Mouse (Mus musculus) heart, adult 2 months (tissue): ENCODE results near the gene Olfr898. TPM values are rescaled to one million over a fixed set of nuclear protein-coding genes. Genes with fewer than 3 reads are reported as not detected.

ENCODE experiments used
- DNase-seq, 2 experiments: peaks; one replicate each; pipeline ENCODE4 v3.0.0; 2021
- H3K27ac ChIP-seq: fragments of 200-600 bp; 2 replicates; pipeline ENCODE4 v1.8.1; 2022
- H3K27me3 ChIP-seq: fragments of 200-500 bp; 2 replicates; pipeline ENCODE4 v1.6.1; 2012; ENCODE audit warnings: mild to moderate bottlenecking, low read length, inconsistent platforms, mixed read lengths; ENCODE audit not compliant: control insufficient read depth, insufficient read depth
- H3K36me3 ChIP-seq: fragments of 200-500 bp; 2 replicates; pipeline ENCODE4 v1.6.1; 2012; ENCODE audit warnings: low read length, inconsistent platforms; ENCODE audit not compliant: control insufficient read depth, insufficient read depth
- H3K4me1 ChIP-seq: fragments of 200-500 bp; 2 replicates; pipeline ENCODE4 v1.6.1; 2011; ENCODE audit warnings: low read length; ENCODE audit not compliant: control insufficient read depth, insufficient read depth
- H3K4me3 ChIP-seq: fragments of 200-600 bp; 2 replicates; pipeline ENCODE4 v1.8.1; 2022
- H3K79me2 ChIP-seq: fragments of 200-500 bp; replicated peaks from 2 replicates; pipeline ENCODE4 v1.6.1; 2012; ENCODE audit warnings: mild to moderate bottlenecking, inconsistent platforms, low read length, moderate library complexity, mixed read lengths; ENCODE audit not compliant: control insufficient read depth, insufficient read depth
- H3K9ac ChIP-seq: fragments of 200-500 bp; 2 replicates; pipeline ENCODE4 v1.6.1; 2012; ENCODE audit warnings: low read depth, mild to moderate bottlenecking, control low read depth, inconsistent platforms, low read length, mixed read lengths
- CTCF ChIP-seq: fragments of 200-600 bp; IDR thresholded peaks from 2 replicates; pipeline ENCODE4 v1.8.1; 2022; ENCODE audit warnings: antibody characterized with exemption, mild to moderate bottlenecking, moderate library complexity
- EP300 ChIP-seq: fragments of 200-500 bp; IDR thresholded peaks from 2 replicates; pipeline ENCODE4 v1.6.1; 2011; ENCODE audit warnings: low read depth, low read length, control low read depth; ENCODE audit not compliant: insufficient read depth
- POLR2A ChIP-seq: fragments of 200-500 bp; IDR thresholded peaks from 2 replicates; pipeline ENCODE4 v1.6.1; 2011; ENCODE audit warnings: mild to moderate bottlenecking, low read depth, low read length, control low read depth; ENCODE audit not compliant: insufficient read depth
- WGBS: fragments of 180-500 bp; shearing (Covaris S2); methylation state at CpG from one replicate; pipeline ENCODE4 v1.1.7; 2018; 5-methylcytosine and 5-hydroxymethylcytosine counted together
- intact Hi-C: fragments of 180-260 bp; cut with DNase I; formaldehyde crosslinking; loops from one replicate; pipeline ENCODE4 v1.15.1; 2025
- long read RNA-seq: library from polyadenylated mRNA; stranded (forward); transcript quantifications from one replicate; pipeline ENCODE4 v2.0.0, GENCODE M21; 2021
- polyA plus RNA-seq: library from polyadenylated mRNA; depleted of rRNA; stranded (reverse); fragments of >200 nt; gene quantifications from 2 replicates; pipeline ENCODE4 v1.2.3, GENCODE M21; 2012; rRNA removed
- total RNA-seq, 2 experiments: library from RNA; stranded (reverse); gene quantifications; 2 replicates each; pipeline ENCODE4 v1.2.3; 2021

Olfr898 gene
- total RNA-seq (not detected), polyA plus RNA-seq (not detected in 2 replicates)
- long read RNA-seq, result 0 reads

DNA sequence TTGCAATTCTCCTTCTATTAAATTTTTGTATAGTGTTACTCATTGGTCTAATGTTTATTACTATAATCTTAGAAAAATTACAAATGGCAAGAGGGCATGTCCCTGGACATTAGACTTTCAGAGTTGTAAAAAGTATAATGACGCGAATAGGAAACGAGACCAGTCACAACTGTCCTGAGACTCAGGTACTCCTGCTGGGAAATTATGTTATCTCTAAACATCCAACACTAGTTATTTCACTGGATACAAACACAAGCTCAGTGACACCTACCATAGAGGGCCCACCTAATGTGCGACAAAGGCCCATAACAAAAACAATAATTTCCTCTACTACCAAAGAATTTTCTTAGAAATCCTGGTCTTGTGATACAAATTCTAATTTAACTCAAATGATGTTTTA lies at the start of gene Olfr898:
Gene Olfr898, plus strand, starts transcription at position 301 of the 400 bp plus-strand sequence.
- no peak for DNase-seq
- intact Hi-C loops, result no loop called here
- TF ChIP-seq POLR2A, result no peak
- TF ChIP-seq CTCF, result no peak
- TF ChIP-seq EP300, result no peak
- Histone ChIP-seq H3K79me2 (no peaks in the 10 kb centered on the region), H3K9ac (no peak within 1 kb of the TSS), H3K4me3 (no peak within 1 kb of the TSS), H3K36me3 (no peaks in the 10 kb centered on the region), H3K27me3 (no peaks in the 10 kb centered on the region), H3K4me1 (no peaks in the 10 kb centered on the region), H3K27ac (no peak within 1 kb of the TSS)
- WGBS, result 90% methylated on average over 4 of the region's 4 CpGs

DNA sequence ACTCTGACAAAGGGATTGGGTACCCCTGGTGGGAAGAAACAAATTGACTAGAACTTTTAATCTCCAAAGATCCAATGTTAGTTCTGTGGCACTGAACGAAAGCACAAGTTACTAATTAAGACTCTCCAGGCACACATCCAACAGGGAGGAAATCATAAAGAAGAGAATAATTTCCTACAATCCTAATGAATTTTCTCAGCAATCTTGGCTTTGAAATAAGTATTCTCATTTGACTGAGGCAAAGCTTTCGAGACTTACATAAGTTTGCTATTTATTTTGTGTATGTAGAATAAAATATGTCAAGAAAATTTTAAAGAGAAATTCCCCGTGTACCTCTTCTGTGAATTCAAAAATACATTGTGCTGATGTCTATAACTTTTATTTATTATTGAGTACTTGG lies 19.5 kb upstream of the Olfr898 start, which contains the start of gene Olfr25:
Gene Olfr25, plus strand, starts transcription at position 301 of the 400 bp plus-strand sequence.
- H3K36me3 ChIP-seq, result no peaks in the 10 kb centered on the region
- no peak within 1 kb of the TSS for H3K9ac ChIP-seq
- H3K79me2 ChIP-seq, result no peaks in the 10 kb centered on the region
- no peaks in the 10 kb centered on the region for H3K4me1 ChIP-seq
- no peak for DNase-seq
- no peaks in the 10 kb centered on the region for H3K27me3 ChIP-seq
- TF ChIP-seq CTCF (no peak), POLR2A (no peak), EP300 (no peak)
- no peak within 1 kb of the TSS for H3K4me3 ChIP-seq
- no peak within 1 kb of the TSS for H3K27ac ChIP-seq
- WGBS, result 57% methylated on average over 3 of the region's 3 CpGs
- intact Hi-C loops, result no loop called here

DNA sequence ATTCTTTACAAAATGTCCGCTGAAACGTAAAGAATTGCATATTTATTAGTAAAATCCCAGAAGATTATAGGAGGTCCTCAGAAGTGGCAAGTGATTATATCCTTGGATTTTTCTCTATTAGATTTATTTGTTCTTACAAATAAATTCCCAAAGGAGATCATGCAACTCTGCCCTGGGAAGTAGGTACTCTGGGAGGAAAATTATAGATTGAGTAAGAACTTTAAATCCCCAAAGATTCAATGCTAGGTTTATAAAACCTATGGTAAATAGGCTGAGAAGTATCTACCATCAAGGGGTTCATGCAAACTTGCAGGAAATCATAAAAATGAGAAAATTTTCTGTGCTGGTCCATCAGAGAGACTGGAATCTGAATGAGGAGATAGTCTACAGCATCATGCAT lies 18.4 kb downstream of the Olfr898 start, which contains the start of gene Olfr250:
Gene Olfr250, plus strand, starts transcription at position 301 of the 400 bp plus-strand sequence.
- no peak for DNase-seq
- no peaks in the 10 kb centered on the region for H3K36me3 ChIP-seq
- no peak for TF ChIP-seq EP300
- no peak within 1 kb of the TSS for H3K4me3 ChIP-seq
- H3K9ac ChIP-seq, result no peak within 1 kb of the TSS
- H3K27ac ChIP-seq, result no peak within 1 kb of the TSS
- 82% methylated on average over 2 of the region's 2 CpGs for WGBS
- no peaks in the 10 kb centered on the region for H3K4me1 ChIP-seq
- intact Hi-C loops, result no loop called here
- no peaks in the 10 kb centered on the region for H3K27me3 ChIP-seq
- H3K79me2 ChIP-seq, result no peaks in the 10 kb centered on the region

DNA sequence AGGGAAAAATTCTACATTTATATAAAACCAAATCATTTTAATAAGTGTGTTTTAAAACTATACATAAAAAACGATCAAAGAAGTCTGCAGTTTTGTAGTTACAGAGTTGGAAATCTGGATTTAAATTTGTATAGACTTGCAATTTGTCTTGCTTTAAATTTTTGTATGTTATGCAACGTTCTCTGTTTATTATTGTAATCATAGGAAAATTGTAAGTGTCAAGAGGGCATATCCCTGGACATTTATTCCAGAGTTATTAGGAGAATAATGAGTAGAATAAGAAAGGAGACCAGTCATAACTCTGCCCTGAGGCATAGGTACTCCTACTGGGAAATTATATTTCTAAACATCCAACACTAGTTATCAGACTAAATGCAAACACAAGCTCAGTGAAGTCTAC lies 28.6 kb downstream of the Olfr898 start, which contains the start of gene Olfr251:
Gene Olfr251, plus strand, starts transcription at position 301 of the 400 bp plus-strand sequence.
- Histone ChIP-seq H3K79me2 (no peaks in the 10 kb centered on the region), H3K4me1 (no peaks in the 10 kb centered on the region), H3K27me3 (no peaks in the 10 kb centered on the region), H3K4me3 (no peak within 1 kb of the TSS), H3K9ac (no peak within 1 kb of the TSS), H3K27ac (no peak within 1 kb of the TSS), H3K36me3 (no peaks in the 10 kb centered on the region)
- 41% methylated on average over 2 of the region's 2 CpGs for WGBS
- TF ChIP-seq POLR2A (no peak), EP300 (no peak), CTCF (no peak)
- DNase-seq, result no peak
- intact Hi-C loops, result no loop called here

DNA sequence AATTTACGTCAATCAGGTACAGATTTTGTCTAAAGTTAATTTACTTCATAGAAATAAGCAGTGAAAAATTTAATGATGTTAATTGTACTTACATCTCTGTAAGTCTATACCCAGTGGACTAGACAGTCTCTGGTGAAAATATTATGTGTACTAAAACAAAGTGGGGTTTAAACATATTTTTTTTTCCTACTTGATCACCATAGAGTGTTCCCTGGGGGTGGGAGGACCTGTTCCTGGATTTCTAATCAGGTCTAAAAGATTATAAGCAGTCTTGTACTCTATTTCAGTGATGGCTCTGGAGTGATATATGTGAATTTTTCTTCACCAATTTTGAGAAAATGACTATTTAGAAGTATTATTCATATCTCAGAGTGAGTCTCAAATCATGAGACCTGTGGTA lies 53.2 kb downstream of the Olfr898 start, which contains the start of gene Olfr147:
Gene Olfr147, plus strand, starts transcription at position 301 of the 400 bp plus-strand sequence.
- TF ChIP-seq CTCF (no peak), EP300 (no peak), POLR2A (no peak)
- Histone ChIP-seq H3K9ac (no peak within 1 kb of the TSS), H3K4me1 (no peaks in the 10 kb centered on the region), H3K27ac (no peak within 1 kb of the TSS), H3K36me3 (no peaks in the 10 kb centered on the region), H3K79me2 (no peaks in the 10 kb centered on the region), H3K27me3 (no peaks in the 10 kb centered on the region), H3K4me3 (no peak within 1 kb of the TSS)
- no peak for DNase-seq
- WGBS, result 63% methylated on average over 1 of the region's 1 CpGs
- intact Hi-C loops, result no loop called here

Other genes with a start within 250 kb of the Olfr898 start
- gene Olfr888, start 240.3 kb upstream of the Olfr898 start, total RNA-seq, result not detected
- gene Olfr888, start 240.3 kb upstream of the Olfr898 start, polyA plus RNA-seq, result not detected in 2 replicates
- not detected for gene Olfr889, start 233.2 kb upstream of the Olfr898 start, total RNA-seq
- not detected in 2 replicates for gene Olfr889, start 233.2 kb upstream of the Olfr898 start, polyA plus RNA-seq
- gene Olfr890, start 205.9 kb upstream of the Olfr898 start, total RNA-seq, result not detected
- not detected in 2 replicates for gene Olfr890, start 205.9 kb upstream of the Olfr898 start, polyA plus RNA-seq
- not detected for gene Olfr891, start 167.6 kb upstream of the Olfr898 start, total RNA-seq
- gene Olfr891, start 167.6 kb upstream of the Olfr898 start, polyA plus RNA-seq, result not detected in 2 replicates
- not detected for gene Olfr893, start 140.0 kb upstream of the Olfr898 start, total RNA-seq
- gene Olfr893, start 140.0 kb upstream of the Olfr898 start, polyA plus RNA-seq, result not detected in 2 replicates
- gene Olfr894, start 130.4 kb upstream of the Olfr898 start, total RNA-seq, result not detected
- gene Olfr894, start 130.4 kb upstream of the Olfr898 start, polyA plus RNA-seq, result not detected in 2 replicates
- gene Olfr143, start 95.6 kb upstream of the Olfr898 start, total RNA-seq, result not detected
- gene Olfr143, start 95.6 kb upstream of the Olfr898 start, polyA plus RNA-seq, result not detected in 2 replicates
- gene Olfr895, start 80.6 kb upstream of the Olfr898 start, total RNA-seq, result not detected
- not detected in 2 replicates for gene Olfr895, start 80.6 kb upstream of the Olfr898 start, polyA plus RNA-seq
- not detected for gene Olfr896-ps1, start 57.3 kb upstream of the Olfr898 start, total RNA-seq
- not detected in 2 replicates for gene Olfr896-ps1, start 57.3 kb upstream of the Olfr898 start, polyA plus RNA-seq
- gene Olfr25, start 19.4 kb upstream of the Olfr898 start, total RNA-seq, result not detected
- not detected in 2 replicates for gene Olfr25, start 19.4 kb upstream of the Olfr898 start, polyA plus RNA-seq
- not detected for gene Olfr250, start 18.5 kb downstream of the Olfr898 start, total RNA-seq
- gene Olfr250, start 18.5 kb downstream of the Olfr898 start, polyA plus RNA-seq, result not detected in 2 replicates
- gene Olfr251, start 28.7 kb downstream of the Olfr898 start, total RNA-seq, result not detected
- gene Olfr251, start 28.7 kb downstream of the Olfr898 start, polyA plus RNA-seq, result not detected in 2 replicates
- not detected for gene Olfr147, start 53.3 kb downstream of the Olfr898 start, total RNA-seq
- not detected in 2 replicates for gene Olfr147, start 53.3 kb downstream of the Olfr898 start, polyA plus RNA-seq
- gene Olfr901, start 81.0 kb downstream of the Olfr898 start, total RNA-seq, result not detected
- not detected in 2 replicates for gene Olfr901, start 81.0 kb downstream of the Olfr898 start, polyA plus RNA-seq
- not detected for gene Olfr902, start 99.2 kb downstream of the Olfr898 start, total RNA-seq
- gene Olfr902, start 99.2 kb downstream of the Olfr898 start, polyA plus RNA-seq, result not detected in 2 replicates
- gene Olfr904, start 114.7 kb downstream of the Olfr898 start, total RNA-seq, result not detected
- not detected in 2 replicates for gene Olfr904, start 114.7 kb downstream of the Olfr898 start, polyA plus RNA-seq
- gene Olfr905, start 122.7 kb downstream of the Olfr898 start, total RNA-seq, result not detected
- gene Olfr905, start 122.7 kb downstream of the Olfr898 start, polyA plus RNA-seq, result not detected in 2 replicates
- gene Olfr906, start 138.7 kb downstream of the Olfr898 start, total RNA-seq, result not detected
- gene Olfr906, start 138.7 kb downstream of the Olfr898 start, polyA plus RNA-seq, result not detected in 2 replicates
- gene Olfr907, start 147.4 kb downstream of the Olfr898 start, total RNA-seq, result not detected
- gene Olfr907, start 147.4 kb downstream of the Olfr898 start, polyA plus RNA-seq, result not detected in 2 replicates
- gene Olfr911-ps1, start 173.2 kb downstream of the Olfr898 start, total RNA-seq, result not detected
- gene Olfr911-ps1, start 173.2 kb downstream of the Olfr898 start, polyA plus RNA-seq, result not detected in 2 replicates
- not detected for gene Olfr910, start 189.4 kb downstream of the Olfr898 start, total RNA-seq
- gene Olfr910, start 189.4 kb downstream of the Olfr898 start, polyA plus RNA-seq, result not detected in 2 replicates
- gene Olfr912, start 231.8 kb downstream of the Olfr898 start, total RNA-seq, result not detected
- not detected in 2 replicates for gene Olfr912, start 231.8 kb downstream of the Olfr898 start, polyA plus RNA-seq
- gene Olfr913, start 244.3 kb downstream of the Olfr898 start, total RNA-seq, result not detected
- not detected in 2 replicates for gene Olfr913, start 244.3 kb downstream of the Olfr898 start, polyA plus RNA-seq